Mouse (Mus musculus) layer of hippocampus, adult 2 months (tissue): ENCODE data around the gene Nisch. TPM values are rescaled to one million over a fixed set of nuclear protein-coding genes. Genes with fewer than 3 reads are reported as not detected.

Experiments used
- DNase-seq, 2 experiments: peaks; one replicate each; pipeline ENCODE4 v3.0.0; 2022; ENCODE audit warnings: low spot score in 2 of 2
- H3K27ac ChIP-seq: fragments of 200-600 bp; 2 replicates; pipeline ENCODE4 v1.8.1; 2022
- H3K4me3 ChIP-seq: fragments of 200-600 bp; 2 replicates; pipeline ENCODE4 v1.8.1; 2022; ENCODE audit warnings: mild to moderate bottlenecking
- CTCF ChIP-seq: fragments of 200-600 bp; conservative IDR thresholded peaks from 2 replicates; pipeline ENCODE4 v1.8.1; 2022; ENCODE audit warnings: antibody characterized with exemption, mild to moderate bottlenecking, moderate library complexity
- total RNA-seq, 2 experiments: library from RNA; stranded (reverse); gene quantifications; 2 replicates each; pipeline ENCODE4 v1.2.3; 2021

Gene Nisch
- total RNA-seq, 2 experiments from 2014 or later, result 472 to 491 TPM

DNA sequence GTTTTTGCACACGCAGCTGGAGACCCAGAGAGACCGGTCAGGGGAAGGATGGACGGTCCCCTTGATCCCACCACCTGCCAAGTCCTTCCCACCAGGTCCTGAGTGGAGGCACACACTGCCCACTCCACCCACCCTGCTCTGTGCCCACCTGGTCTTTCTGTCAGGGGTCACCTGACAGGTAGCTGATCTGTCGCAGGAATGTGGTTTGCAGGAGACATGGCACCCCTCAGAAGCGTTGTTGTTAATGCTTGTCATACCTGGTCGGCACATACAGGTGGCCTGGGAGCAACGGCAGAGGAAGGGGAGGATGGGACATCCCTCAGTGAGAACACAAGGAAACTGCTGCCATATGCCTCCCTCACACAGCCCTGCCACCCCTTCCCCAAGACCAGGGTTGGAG, 55.6 kb downstream of the Nisch start:
- no peak for TF ChIP-seq CTCF
- Histone ChIP-seq H3K27ac (no peak overlapping the region), H3K4me3 (no peak overlapping the region)
- no peak for DNase-seq

- no peak for TF ChIP-seq CTCF
- DNase-seq, result no peak
- H3K4me3 ChIP-seq, result no peak overlapping the region
- H3K27ac ChIP-seq, result no peak overlapping the region
These were observed 56.3 kb downstream of the Nisch start for GRCm38 (mm10) chr14:31160196-31161150.

DNA sequence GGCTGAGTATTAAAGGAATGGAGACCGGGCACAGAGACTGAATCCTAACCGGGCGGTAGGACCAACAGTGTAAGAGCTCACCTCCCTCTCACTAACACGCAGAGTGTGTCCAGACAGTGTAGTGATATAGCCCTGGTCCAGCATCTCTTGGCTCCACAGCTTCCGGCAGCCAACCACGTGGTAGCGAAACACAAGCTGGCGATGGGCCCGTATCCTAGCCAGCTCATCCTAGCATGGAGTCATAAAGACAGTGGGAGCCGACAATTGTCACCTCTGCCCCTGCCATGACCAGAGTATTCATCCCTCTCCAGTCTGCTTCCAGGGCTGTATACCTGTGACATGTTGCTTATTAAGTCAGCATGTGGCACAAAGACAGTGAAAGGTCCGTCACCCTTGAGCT, 71.1 kb downstream of the Nisch start:
- Histone ChIP-seq H3K4me3 (no peak overlapping the region), H3K27ac (no peak overlapping the region)
- no peak for TF ChIP-seq CTCF
- DNase-seq, result no peak

- Histone ChIP-seq H3K4me3 (no peak overlapping the region), H3K27ac (no peak overlapping the region)
- no peak for DNase-seq
- no peak for TF ChIP-seq CTCF
These were observed 75.7 kb downstream of the Nisch start for GRCm38 (mm10) chr14:31141011-31141410.

GRCm38 (mm10) chr14:31140141-31140540, 76.6 kb downstream of the Nisch start:
- no peak overlapping the region for H3K27ac ChIP-seq
- H3K4me3 ChIP-seq, result no peak overlapping the region
- no peak for DNase-seq
- TF ChIP-seq CTCF, result no peak

DNA sequence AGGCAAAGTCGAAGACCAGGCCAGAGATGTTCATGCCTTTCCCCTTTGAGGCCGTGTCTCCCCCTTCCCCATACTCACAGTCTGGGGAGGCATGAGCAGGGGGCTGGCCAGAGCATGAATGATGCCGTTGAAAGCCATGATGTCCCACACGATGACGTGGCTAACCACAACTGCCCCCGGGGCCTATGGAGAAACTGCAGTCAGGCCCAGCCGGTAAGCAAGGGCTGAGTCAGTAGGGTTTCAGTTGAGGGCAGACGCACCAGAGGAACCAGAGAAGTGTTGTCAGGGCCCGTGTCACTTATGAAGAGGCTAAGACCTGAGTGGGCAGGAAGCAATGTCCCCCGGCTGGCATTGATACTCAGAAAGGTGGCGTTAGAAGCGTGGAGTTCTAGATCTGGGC, 77.1 kb downstream of the Nisch start:
- no peak for DNase-seq
- Histone ChIP-seq H3K27ac (no peak overlapping the region), H3K4me3 (no peak overlapping the region)
- TF ChIP-seq CTCF, result no peak

- Histone ChIP-seq H3K27ac (no peak overlapping the region), H3K4me3 (peak overlapping the region; percentile 43)
- no peak for TF ChIP-seq CTCF
- no peak for DNase-seq
These were observed 77.8 kb downstream of the Nisch start for GRCm38 (mm10) chr14:31138897-31139429.

- no peak for TF ChIP-seq CTCF
- Histone ChIP-seq H3K4me3 (peak overlapping the region; percentile 43), H3K27ac (peak overlapping the region; percentile 72)
- DNase-seq, result no peak
These were observed 78.4 kb downstream of the Nisch start for GRCm38 (mm10) chr14:31138219-31138896.

DNA sequence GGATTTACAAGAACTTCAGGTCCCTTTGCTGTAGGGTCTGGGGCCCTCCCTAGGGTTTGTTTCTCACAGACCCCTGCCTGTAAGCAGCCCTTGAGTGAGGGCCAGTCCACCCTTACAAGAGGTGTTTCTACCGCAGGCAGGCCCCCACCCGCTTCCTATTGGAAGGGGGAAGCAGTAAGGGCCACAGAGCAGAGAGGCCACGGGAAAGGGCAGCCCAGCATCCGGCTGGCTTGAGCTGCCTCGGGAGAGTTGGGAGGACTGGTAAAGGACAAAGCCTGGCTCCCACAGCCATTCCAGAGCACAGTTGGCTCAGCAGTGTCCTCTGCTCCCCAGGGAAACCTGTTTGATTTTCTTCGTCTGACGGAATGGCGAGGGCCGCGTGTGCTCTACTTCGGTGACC, 79.0 kb downstream of the Nisch start:
- Histone ChIP-seq H3K4me3 (peak overlapping the region; percentile 43; the same call in 1 of the 2 replicates), H3K27ac (peak overlapping the region; percentile 72)
- TF ChIP-seq CTCF, result no peak
- DNase-seq, result no peak

- TF ChIP-seq CTCF, result no peak
- DNase-seq, result no peak
- H3K27ac ChIP-seq, result no peak overlapping the region
- H3K4me3 ChIP-seq, result no peak overlapping the region
These were observed 79.5 kb downstream of the Nisch start for GRCm38 (mm10) chr14:31137281-31137595.

DNA sequence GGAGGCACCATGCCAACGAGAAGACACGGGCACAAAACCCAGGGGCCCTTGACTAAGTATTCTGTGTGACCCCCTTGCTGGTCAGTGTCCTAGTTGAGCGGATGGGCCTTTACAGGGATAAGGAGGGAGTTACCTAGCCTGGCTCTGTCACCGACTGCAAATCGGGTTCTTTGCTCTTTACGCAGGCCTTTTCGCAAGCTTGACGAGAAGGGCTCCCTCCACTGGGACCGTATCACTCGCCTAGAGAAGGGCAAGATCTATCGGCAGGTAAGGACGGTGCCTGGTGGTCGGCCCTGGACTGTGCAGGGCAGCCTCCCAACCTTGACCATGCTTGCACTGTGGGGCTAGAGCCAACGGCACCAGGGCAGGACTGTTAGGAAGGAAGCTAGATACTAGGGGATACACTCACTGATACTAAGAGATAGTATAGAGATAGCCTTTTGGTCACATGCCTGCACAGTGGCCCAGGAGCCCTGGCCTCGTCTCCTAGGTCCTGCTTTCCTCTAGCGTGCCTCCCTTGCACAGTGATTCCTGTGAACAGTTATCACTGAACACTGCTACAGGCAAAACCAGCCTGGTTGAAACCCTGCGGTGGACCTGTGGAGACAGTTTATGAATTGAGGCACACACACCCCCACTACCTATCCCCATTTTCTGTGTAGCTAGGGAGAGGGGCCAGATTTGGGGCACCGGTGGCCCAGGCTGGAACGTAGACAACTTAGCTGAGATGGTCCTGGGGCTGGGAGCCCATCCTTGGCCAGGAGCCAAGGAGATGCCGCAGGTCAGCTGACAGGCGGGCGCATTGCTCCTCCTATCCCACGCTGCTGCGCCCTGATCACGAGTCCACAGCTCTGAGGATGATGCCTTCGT, 80.1 kb downstream of the Nisch start:
- TF ChIP-seq CTCF, result no peak
- Histone ChIP-seq H3K4me3 (no peak overlapping the region), H3K27ac (no peak overlapping the region)
- DNase-seq, result no peak

DNA sequence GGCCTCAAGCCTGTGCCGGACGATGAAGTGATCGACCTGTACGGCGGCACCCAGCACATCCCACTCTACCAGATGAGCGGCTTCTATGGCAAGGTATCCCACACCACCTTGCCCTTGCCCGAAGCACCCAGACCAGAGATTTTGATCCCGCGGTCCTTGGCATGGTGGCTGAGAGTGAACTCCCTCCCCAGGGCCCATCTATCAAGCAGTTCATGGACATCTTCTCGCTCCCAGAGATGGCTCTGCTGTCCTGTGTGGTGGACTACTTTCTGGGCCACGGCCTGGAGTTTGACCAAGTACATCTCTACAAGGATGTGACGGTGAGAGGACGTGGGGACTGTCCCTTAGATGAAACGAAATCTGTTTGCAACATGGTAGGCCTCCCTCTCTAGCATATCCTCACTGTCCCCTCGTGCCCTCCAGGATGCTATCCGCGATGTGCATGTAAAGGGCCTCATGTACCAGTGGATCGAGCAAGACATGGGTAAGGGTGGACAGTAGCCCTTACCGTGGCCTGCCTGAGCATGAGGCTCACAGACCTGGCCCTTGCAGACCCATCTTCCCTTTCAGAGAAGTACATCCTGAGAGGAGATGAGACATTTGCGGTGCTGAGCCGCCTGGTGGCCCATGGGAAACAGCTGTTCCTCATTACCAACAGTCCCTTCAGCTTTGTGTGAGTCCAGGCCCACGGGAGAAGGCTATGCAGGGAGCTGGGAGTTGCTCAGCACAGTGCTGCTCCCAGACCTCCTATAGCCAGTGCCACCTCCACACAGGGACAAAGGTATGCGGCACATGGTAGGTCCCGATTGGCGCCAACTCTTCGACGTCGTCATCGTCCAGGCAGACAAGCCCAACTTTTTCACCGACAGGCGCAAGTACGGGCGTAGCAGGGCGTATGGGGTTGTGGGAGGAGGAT, 81.0 kb downstream of the Nisch start:
- no peak for TF ChIP-seq CTCF
- Histone ChIP-seq H3K4me3 (no peak overlapping the region), H3K27ac (no peak overlapping the region)
- no peak for DNase-seq
